Mouse (Mus musculus): ENCODE data around the gene Sf3b4. TPM values are rescaled to one million over a fixed set of nuclear protein-coding genes. Genes with fewer than 3 reads are reported as not detected.
A peak's percentile ranks its signal among the peaks of the same experiment; 100 is the strongest.
"Not testable (repeated sequence)": the region's sequence is repeated elsewhere in the genome, so short reads cannot be mapped to it uniquely, and the experiment has no call there.

Sf3b4 gene
- total RNA-seq, 2 experiments from 2014 or later, result 10.3 to 13.2 TPM

DNA sequence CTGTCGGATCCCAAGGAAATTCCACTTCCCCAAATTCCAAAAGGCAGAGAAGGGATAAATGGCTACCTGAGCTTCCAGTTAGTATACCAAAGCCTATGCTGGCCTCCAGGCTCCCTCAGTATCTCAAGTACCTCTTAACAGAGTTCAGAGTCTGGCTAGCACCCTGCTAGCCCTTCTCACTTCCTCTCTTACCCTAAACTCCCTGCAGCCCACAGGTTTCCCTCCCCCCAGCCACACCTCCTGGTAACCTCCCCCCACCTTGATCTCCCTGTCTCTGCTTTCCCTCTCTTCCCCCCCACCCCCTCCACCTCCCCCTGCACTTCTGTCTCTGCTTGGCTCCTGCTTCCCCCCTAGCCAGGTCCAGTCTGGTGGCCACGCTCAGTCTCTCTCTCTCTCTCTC is 27.6 kb downstream of the Sf3b4 start:
- intact Hi-C loops (cut with DNase I; ENCODE audit: low total_unique reads), result no loop called here
- DNase-seq, result no peak

DNA sequence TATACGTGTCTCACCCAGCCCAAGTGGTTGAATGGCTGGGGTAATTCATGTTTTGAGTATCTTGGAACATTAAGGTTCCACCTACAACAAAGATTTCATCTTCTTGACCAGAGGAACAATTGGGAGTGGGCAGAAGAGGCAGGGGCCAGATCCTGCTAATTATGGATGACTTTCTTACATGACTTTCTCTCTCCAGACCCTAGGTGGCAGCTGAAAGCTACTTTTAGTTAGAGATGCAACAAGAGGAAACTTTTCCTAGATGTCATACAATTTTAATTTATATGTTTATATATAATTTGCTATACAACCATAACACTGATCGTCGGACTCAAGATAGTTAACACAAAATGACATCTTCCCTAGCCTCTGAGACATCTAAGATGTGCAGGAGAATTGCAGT is 35.7 kb downstream of the Sf3b4 start:
- DNase-seq, result no peak
- intact Hi-C loops (cut with DNase I; ENCODE audit: low total_unique reads), result no loop called here

DNA sequence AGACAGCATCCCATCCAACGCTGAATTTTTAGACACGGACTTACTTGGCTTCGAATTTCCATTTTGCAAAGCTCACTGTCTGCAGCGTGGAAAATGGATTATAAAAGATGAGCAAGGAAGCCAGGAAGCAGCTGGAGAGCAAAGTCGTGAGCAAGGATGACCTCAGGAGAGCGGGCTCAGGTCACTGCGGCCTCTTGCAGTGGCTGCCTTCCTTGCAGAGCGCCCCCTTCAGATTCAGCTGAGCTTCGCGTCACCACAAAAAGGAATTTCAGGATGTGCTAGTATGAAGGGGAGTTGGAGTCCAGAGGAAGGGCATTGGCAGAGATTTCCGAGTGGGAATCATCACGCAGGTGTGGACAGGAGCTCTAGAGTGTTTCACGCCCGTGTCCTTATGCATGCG is 37.1 kb downstream of the Sf3b4 start:
- intact Hi-C loops (cut with DNase I; ENCODE audit: low total_unique reads), result no loop called here
- no peak for DNase-seq

DNA sequence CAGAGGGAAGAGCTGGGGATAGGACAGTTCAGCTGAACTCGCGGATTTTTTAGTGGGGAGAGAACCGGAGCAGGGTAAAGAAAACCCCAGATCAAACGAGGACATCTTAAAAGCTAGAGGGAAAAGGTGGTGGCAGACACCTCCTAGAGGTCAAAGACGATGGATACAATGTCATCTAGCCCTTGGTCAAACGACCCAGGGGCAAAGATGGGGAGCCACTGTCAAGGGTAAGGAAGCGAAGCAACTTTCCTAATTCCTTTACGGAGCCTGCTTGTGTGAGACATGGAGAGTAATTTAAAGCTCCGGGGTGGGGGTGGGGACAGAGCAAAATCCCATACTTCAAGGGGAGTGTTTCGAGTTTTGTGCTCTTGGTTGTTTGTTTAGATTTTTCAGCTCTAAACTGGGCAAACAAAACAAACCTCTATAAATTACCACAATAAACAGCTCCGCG is 47.1 kb downstream of the Sf3b4 start:
- intact Hi-C loops (cut with DNase I; ENCODE audit: low total_unique reads), result no loop called here
- DNase-seq, result no peak

DNA sequence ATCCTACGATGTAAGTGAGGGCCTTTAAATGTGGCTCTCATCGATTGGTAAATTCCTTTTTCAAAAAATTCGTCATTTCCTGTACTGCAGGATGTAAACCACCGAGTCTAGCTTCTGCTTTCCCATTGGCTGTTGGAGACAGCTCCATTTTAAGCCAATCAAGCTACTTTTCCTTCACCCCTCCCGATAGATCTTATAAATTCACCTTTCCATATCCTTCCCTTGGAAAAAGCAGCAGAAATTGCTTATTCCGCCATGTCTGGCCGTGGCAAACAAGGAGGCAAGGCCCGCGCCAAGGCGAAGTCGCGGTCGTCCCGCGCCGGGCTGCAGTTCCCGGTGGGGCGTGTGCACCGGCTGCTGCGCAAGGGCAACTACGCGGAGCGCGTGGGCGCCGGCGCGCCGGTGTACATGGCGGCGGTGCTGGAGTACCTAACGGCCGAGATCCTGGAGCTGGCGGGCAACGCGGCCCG is 47.6 kb downstream of the Sf3b4 start, which contains the start of the genes Bola1 and Hist2h2ab:
Bola1 (minus strand) TSS at position 49 of the 470 bp plus-strand sequence.
Hist2h2ab (plus strand) TSS at position 205 of the 470 bp plus-strand sequence.
- intact Hi-C loops (cut with DNase I; ENCODE audit: low total_unique reads), result no loop called here

DNA sequence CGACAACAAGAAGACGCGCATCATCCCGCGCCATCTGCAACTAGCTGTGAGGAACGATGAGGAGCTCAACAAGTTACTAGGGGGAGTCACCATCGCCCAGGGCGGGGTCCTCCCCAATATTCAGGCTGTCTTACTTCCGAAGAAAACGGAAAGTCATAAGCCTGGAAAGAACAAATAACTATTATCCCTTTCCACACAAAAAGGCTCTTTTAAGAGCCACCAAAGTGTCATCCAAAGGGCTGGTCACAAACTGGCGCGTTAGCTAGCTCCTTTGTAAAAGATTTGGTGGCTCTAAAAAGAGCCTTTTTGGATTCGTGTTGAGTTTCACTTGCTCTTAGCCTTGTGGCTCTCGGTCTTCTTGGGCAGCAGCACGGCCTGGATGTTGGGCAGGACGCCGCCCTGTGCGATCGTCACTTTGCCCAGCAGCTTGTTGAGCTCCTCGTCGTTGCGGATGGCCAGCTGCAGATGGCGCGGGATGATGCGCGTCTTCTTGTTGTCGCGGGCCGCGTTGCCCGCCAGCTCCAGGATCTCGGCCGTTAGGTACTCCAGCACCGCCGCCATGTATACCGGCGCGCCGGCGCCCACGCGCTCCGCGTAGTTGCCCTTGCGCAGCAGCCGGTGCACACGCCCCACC is 48.1 kb downstream of the Sf3b4 start:
- DNase-seq; intact Hi-C loops (cut with DNase I; ENCODE audit: low total_unique reads): not testable (repeated sequence)

More for the DNA sequence above, 47.6 kb downstream of the Sf3b4 start, which contains the start of the genes Bola1 and Hist2h2ab:
- peak; percentile 70 for DNase-seq

DNA sequence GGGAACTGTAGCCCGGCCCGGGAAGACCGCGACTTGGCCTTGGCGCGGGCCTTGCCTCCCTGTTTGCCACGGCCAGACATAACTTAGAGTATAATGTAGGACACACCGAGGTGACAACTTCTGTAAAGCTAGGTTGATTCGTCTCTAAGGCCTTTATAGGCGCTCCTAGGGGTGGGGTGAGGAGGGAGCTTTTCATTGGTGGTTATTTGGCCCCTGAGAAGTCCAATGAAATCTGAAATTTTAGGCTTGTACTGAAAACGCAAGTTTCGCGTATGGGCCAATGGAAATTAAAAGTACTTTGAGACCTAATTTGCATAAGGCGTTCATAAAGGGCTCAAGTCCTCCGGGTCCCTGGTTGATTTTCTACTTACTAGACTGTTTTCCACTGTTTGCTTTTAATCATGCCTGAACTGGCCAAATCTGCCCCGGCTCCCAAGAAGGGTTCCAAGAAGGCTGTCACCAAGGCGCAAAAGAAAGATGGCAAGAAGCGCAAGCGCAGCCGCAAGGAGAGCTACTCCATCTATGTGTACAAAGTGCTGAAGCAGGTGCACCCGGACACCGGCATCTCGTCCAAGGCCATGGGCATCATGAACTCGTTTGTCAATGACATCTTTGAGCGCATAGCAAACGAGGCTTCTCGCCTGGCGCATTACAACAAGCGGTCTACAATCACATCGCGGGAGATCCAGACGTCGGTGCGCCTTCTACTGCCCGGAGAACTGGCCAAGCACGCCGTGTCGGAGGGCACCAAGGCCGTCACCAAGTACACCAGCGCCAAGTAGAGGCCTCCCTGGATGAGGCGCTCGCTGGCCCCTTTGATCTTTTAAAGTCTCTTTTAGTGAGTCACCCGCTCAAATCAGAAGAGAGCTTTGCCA is 48.9 kb downstream of the Sf3b4 start, which contains the start of the genes Hist2h2ac and Hist2h2be:
Hist2h2ac (minus strand) TSS at position 116 of the 875 bp plus-strand sequence.
Hist2h2be (plus strand) TSS at position 355 of the 875 bp plus-strand sequence.
- intact Hi-C loops (cut with DNase I; ENCODE audit: low total_unique reads), result no loop called here
- peak; percentile 70 for DNase-seq

DNA sequence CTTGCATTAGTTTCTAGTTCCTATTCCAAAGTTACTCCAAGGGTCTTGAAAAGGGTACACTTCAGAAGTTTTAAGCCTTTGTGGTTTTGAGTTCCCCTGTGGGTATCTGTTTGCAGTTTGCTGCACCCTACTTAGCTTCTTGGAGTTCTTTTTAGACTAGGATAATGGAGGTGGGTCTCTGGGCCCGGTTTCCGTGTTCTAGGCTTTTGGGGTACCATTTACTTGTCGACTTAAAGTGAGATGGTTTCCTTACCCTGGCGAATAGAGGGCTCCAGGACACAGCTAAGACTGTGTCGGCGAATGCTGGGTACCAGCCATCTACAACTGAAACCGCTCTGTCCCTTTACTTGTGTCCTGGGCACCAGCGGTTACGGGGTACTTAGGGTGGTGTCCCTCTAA is 49.5 kb downstream of the Sf3b4 start:
- no peak for DNase-seq
- intact Hi-C loops (cut with DNase I; ENCODE audit: low total_unique reads), result no loop called here

DNA sequence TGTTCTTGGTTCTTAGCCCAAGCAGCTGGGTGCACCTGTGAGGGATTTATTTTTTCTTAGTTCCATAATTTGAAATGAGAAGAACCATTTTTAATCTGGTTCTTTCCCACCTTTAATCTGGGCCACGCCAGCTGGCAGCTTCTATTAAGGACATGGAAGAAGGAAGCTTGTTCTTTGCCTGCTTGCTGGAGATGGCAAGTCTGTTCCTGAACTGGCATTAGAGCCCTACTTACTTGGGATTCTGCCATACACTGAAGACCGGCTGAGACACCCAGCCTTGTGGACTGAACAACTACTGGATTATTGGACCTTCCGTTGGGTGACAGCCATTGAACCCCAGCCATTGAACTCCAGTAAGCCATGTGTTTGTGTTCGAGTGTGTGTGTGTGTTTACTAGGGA is 50.6 kb downstream of the Sf3b4 start:
- no peak for DNase-seq
- intact Hi-C loops (cut with DNase I; ENCODE audit: low total_unique reads), result no loop called here

DNA sequence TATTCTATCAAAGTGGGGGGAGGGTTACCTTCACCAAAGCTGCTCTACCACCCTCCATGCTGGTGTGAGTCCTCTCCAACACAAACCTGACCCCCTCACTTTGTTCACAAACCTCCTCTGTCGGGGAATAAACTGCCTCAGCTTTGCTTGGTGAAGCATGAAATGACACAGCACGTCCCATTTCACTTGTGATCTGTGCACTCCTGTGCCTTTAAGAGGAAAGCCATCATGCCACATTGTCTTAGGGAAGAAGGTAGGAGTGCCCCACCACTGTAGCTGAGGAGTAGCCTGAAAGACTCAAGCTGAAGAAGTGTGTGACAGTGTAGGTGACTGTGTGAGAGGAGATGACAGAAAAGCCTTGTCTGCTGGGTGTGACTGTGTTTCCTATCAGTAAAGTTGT is 53.3 kb downstream of the Sf3b4 start:
- intact Hi-C loops (cut with DNase I; ENCODE audit: low total_unique reads), result no loop called here
- no peak for DNase-seq

Small RNA genes lying within 50 kb of the gene (microRNA-seq; reads per million reads assigned to microRNA genes)
- gene Gm44492, result 0 reads per million in 2 experiments

Other genes with a start within 250 kb of the Sf3b4 start
- 10 to 100 TPM; 74.2 to 78.4 TPM for gene Anp32e, start 243.1 kb upstream of the Sf3b4 start, total RNA-seq (2021)
- 10 to 100 TPM; 30.0 to 50.8 TPM for gene Plekho1, start 176.3 kb upstream of the Sf3b4 start, total RNA-seq (2021)
- gene Vps45, start 113.9 kb upstream of the Sf3b4 start, total RNA-seq (2021), result 10 to 100 TPM; 21.4 to 23.6 TPM
- gene Otud7b, start 67.8 kb upstream of the Sf3b4 start, total RNA-seq (2021), result 10 to 100 TPM; 44.4 to 44.7 TPM
- 1 to 10 TPM; 4.1 to 5.2 TPM for gene Mtmr11, start 10.3 kb upstream of the Sf3b4 start, total RNA-seq (2021)
- gene Sv2a, start 8.8 kb downstream of the Sf3b4 start, total RNA-seq (2021), result 1 to 10 TPM; 1.8 to 4.0 TPM
- 10 to 100 TPM; 26.4 to 27.7 TPM for gene Bola1, start 47.4 kb downstream of the Sf3b4 start, total RNA-seq (2021)
- gene Hist2h2ab, start 47.5 kb downstream of the Sf3b4 start, total RNA-seq (2021), result 1 to 10 TPM; 3.4 to 7.1 TPM
- 10 to 100 TPM; 33.7 to 41.7 TPM for gene Hist2h2ac, start 48.5 kb downstream of the Sf3b4 start, total RNA-seq (2021)
- 1 to 10 TPM; 4.3 to 4.4 TPM for gene Hist2h2be, start 48.8 kb downstream of the Sf3b4 start, total RNA-seq (2021)
- gene Hist2h3c2, start 66.8 kb downstream of the Sf3b4 start, total RNA-seq (2021), result 10 to 100 TPM; 30.3 to 31.5 TPM
- 100 to 1,000 TPM; 353 to 418 TPM for gene Hist2h2aa2, start 67.9 kb downstream of the Sf3b4 start, total RNA-seq (2021)
- gene Hist2h2aa1, start 73.2 kb downstream of the Sf3b4 start, total RNA-seq (2021), result 10 to 100 TPM in 1 of 2 experiments, 1 to 10 TPM in 1; 3.3 to 12.8 TPM
- not detected for gene Hist2h3c1, start 74.4 kb downstream of the Sf3b4 start, total RNA-seq (2021)
- 10 to 100 TPM; 20.5 to 21.2 TPM for gene Hist2h4, start 91.0 kb downstream of the Sf3b4 start, total RNA-seq (2021)
- gene Hist2h3b, start 96.3 kb downstream of the Sf3b4 start, total RNA-seq (2021), result 100 to 1,000 TPM; 154 to 189 TPM
- 100 to 1,000 TPM; 160 to 175 TPM for gene Hist2h2bb, start 97.4 kb downstream of the Sf3b4 start, total RNA-seq (2021)
- under 1 TPM; 0.33 to 0.45 TPM for gene Fcgr1, start 121.6 kb downstream of the Sf3b4 start, total RNA-seq (2021)